13 mouse cellular contexts compared by ENCODE assay signal in genomic region chr17:5165201-5165825, GRCm38 (mm10).
DNase-seq lines count a peak whose midpoint lies in the region; ATAC-seq and TF ChIP-seq lines count a peak whose summit lies in the region.
"Had no signal": no experiment of that assay in that cellular context is flagged by ENCODE, and none has a peak within 500 bp of the region (broad histone marks: within the 10 kb centered on the region; RNA-seq: fewer than 3 reads in every experiment).

No protein-coding gene starts in this region.

- H3K4me3 ChIP-seq in hindbrain, embryonic 12.5 days = no peak overlapping the region
- H3K4me3 ChIP-seq in hindbrain, embryonic 14.5 days (replicated peaks; ENCODE audit: low read length) = no peak overlapping the region
- no peak overlapping the region for H3K4me3 ChIP-seq in C2C12 (ENCODE audit: insufficient read depth, poor library complexity, severe bottlenecking)
- H3K4me3 ChIP-seq: kidney, embryonic 15.5 days; neural tube, embryonic 15.5 days had no signal

- TF ChIP-seq CTCF in C2C12 (IDR thresholded peaks at IDR 0.05; ENCODE audit: control insufficient read depth, insufficient read depth, insufficient read length) = no peak

- no peak overlapping the region for H3K9ac ChIP-seq in hindbrain, embryonic 12.5 days
- H3K9ac ChIP-seq in hindbrain, embryonic 14.5 days = no peak overlapping the region
- H3K9ac ChIP-seq: kidney, embryonic 15.5 days; neural tube, embryonic 15.5 days had no signal

- 0 out of 2 replicates have a peak, but pooled peaks have one; percentile 36 for ATAC-seq in hindbrain, embryonic 12.5 days (ENCODE audit: low FRiP score)
- ATAC-seq in hindbrain, embryonic 14.5 days (ENCODE audit: low FRiP score) = no peak
- ATAC-seq: forebrain, embryonic 14.5 days had no signal

- H3K36me3 ChIP-seq in hindbrain, embryonic 12.5 days = no peaks in the 10 kb centered on the region; the same call in 1 of the 2 replicates
- no peaks in the 10 kb centered on the region for H3K36me3 ChIP-seq in hindbrain, embryonic 14.5 days (replicated peaks; ENCODE audit: control insufficient read depth, insufficient read depth)
- H3K36me3 ChIP-seq in C2C12 (ENCODE audit: control insufficient read depth, insufficient read depth) = no peaks in the 10 kb centered on the region
- H3K36me3 ChIP-seq: kidney, embryonic 15.5 days; neural tube, embryonic 15.5 days had no signal

- peaks cover 40% of the 10 kb centered on the region for H3K4me1 ChIP-seq in hindbrain, embryonic 12.5 days
- peaks cover 38% of the 10 kb centered on the region for H3K4me1 ChIP-seq in hindbrain, embryonic 14.5 days (replicated peaks; ENCODE audit: control insufficient read depth, insufficient read depth, low read length)

- WGBS in hindbrain, embryonic 12.5 days = 74% methylated on average over 15 of the region's 15 CpGs
- 55% methylated on average over 15 of the region's 15 CpGs for WGBS in hindbrain, embryonic 14.5 days

- DNase-seq in hindbrain, embryonic 14.5 days (ENCODE audit: low spot score) = no peak
- DNase-seq in brain, adult 2 months (ENCODE audit: low read depth, low spot score) = peak; percentile 63
- DNase-seq in natural killer cell, adult 2 months (ENCODE audit: low spot score in 2 of 2) = peak; percentile 18 to 30
- no peak for DNase-seq in embryo, embryonic 10 days (ENCODE audit: low spot score)
- DNase-seq in layer of hippocampus, postnatal 36 days = no peak
- no peak for DNase-seq in urinary bladder, postnatal 36 days (ENCODE audit: low spot score in 2 of 2)
- DNase-seq: gastrocnemius, postnatal 36 days; right cerebral cortex, postnatal 25 days had no signal

- H3ac ChIP-seq in C2C12 (ENCODE audit: control insufficient read depth, insufficient read length, low read depth) = no peak overlapping the region

- H3K27me3 ChIP-seq in hindbrain, embryonic 12.5 days = no peaks in the 10 kb centered on the region
- no peaks in the 10 kb centered on the region for H3K27me3 ChIP-seq in hindbrain, embryonic 14.5 days (ENCODE audit: control insufficient read depth, insufficient read depth, low read length)
- H3K27me3 ChIP-seq in C2C12 (ENCODE audit: control insufficient read depth, insufficient read depth, insufficient read length) = no peaks in the 10 kb centered on the region
- H3K27me3 ChIP-seq: kidney, embryonic 15.5 days; neural tube, embryonic 15.5 days had no signal

- no peak overlapping the region for H3K4me2 ChIP-seq in hindbrain, embryonic 12.5 days (replicated peaks)
- H3K4me2 ChIP-seq in hindbrain, embryonic 14.5 days (replicated peaks) = no peak overlapping the region
- H3K4me2 ChIP-seq: kidney, embryonic 15.5 days; neural tube, embryonic 15.5 days had no signal

- H3K79me2 ChIP-seq in C2C12 (ENCODE audit: control insufficient read depth, insufficient read depth) = peaks cover 30% of the 10 kb centered on the region

- H3K9me3 ChIP-seq in hindbrain, embryonic 12.5 days (replicated peaks) = no peaks in the 10 kb centered on the region
- no peaks in the 10 kb centered on the region for H3K9me3 ChIP-seq in hindbrain, embryonic 14.5 days (ENCODE audit: control insufficient read depth, low read length)
- H3K9me3 ChIP-seq: kidney, embryonic 15.5 days; neural tube, embryonic 15.5 days had no signal

- no peak overlapping the region for H3K27ac ChIP-seq in hindbrain, embryonic 12.5 days
- H3K27ac ChIP-seq in hindbrain, embryonic 14.5 days = no peak overlapping the region
- H3K27ac ChIP-seq: kidney, embryonic 15.5 days; neural tube, embryonic 15.5 days had no signal

- H3K79me3 ChIP-seq in C2C12 (ENCODE audit: low read depth) = peaks cover 4% of the 10 kb centered on the region

TF ChIP-seq in C2C12, 6 proteins besides CTCF, POLR2A, EP300 and RAD21:
- TF ChIP-seq MYOG (IDR thresholded peaks at IDR 0.05; ENCODE audit: control insufficient read depth, extremely low read depth, insufficient read length) (no peak), MYOD1 (IDR thresholded peaks at IDR 0.05; ENCODE audit: control insufficient read depth, insufficient read length, low read depth) (peak; percentile 65), MAX (IDR thresholded peaks at IDR 0.05) (no peak)

Comparison
In these comparisons a context has a peak if more than half of its experiments do, and no peak if none do; other contexts are left out.
1. DNase-seq: peak in brain, adult 2 months (single experiment) and natural killer cell, adult 2 months (2 of 2); none in hindbrain, embryonic 14.5 days (single experiment), embryo, embryonic 10 days (single experiment), layer of hippocampus, postnatal 36 days (0 of 2) and urinary bladder, postnatal 36 days (0 of 2).